Mouse (Mus musculus) CH12.LX (cell line): Measurements from ENCODE around the gene Mrpl48. TPM values are rescaled to one million over a fixed set of nuclear protein-coding genes. Genes with fewer than 3 reads are reported as not detected.
A peak's percentile ranks its signal among the peaks of the same experiment; 100 is the strongest.

Source experiments
- DNase-seq: peaks from one replicate; pipeline ENCODE4 v3.0.0-alpha.2; 2013; ENCODE audit errors: extremely low read depth
- H3K27ac ChIP-seq: 2 replicates; pipeline ENCODE4 v1.5.1; 2012; ENCODE audit warnings: low read depth, mild to moderate bottlenecking, control low read depth, moderate library complexity; ENCODE audit not compliant: insufficient read depth
- H3K27me3 ChIP-seq: replicated peaks from 2 replicates; pipeline ENCODE3; 2012; ENCODE audit warnings: inconsistent platforms
- H3K36me3 ChIP-seq, 2 experiments: replicated peaks in 1 of 2; 2 replicates each; pipeline versions ENCODE3 to v1.6.1; 2012; ENCODE audit warnings: inconsistent platforms in 1 of 2, low read length in 1 of 2, mild to moderate bottlenecking in 1 of 2, mixed read lengths in 1 of 2, moderate library complexity in 1 of 2; ENCODE audit not compliant: control insufficient read depth in 1 of 2, insufficient read depth in 1 of 2
- H3K4me1 ChIP-seq, 2 experiments: 2 replicates each; pipeline ENCODE4 v1.6.1; 2012; ENCODE audit warnings: inconsistent platforms in 1 of 2, moderate library complexity in 1 of 2; ENCODE audit not compliant: insufficient read depth in 2 of 2, control insufficient read depth in 1 of 2
- H3K4me2 ChIP-seq: 2 replicates; pipeline ENCODE4 v1.6.1; 2012; ENCODE audit warnings: low read depth, mild to moderate bottlenecking, control low read depth; ENCODE audit not compliant: poor library complexity, insufficient read depth, severe bottlenecking
- H3K4me3 ChIP-seq, 3 experiments: fragments of 150-350 bp in 1 of 3; sonication (generic) in 1 of 3; replicated peaks in 1 of 3; 2 replicates each; pipeline versions ENCODE3 to v1.5.1; 2011 to 2012; ENCODE audit warnings: low read depth in 2 of 3, low read length in 2 of 3, mild to moderate bottlenecking in 2 of 3, moderate library complexity in 2 of 3, control low read depth in 1 of 3, improper control_type of control experiment in 1 of 3, inconsistent platforms in 1 of 3, mixed read lengths in 1 of 3; ENCODE audit not compliant: poor library complexity in 1 of 3
- H3K79me2 ChIP-seq: replicated peaks from 2 replicates; pipeline ENCODE4 v1.6.1; 2012; ENCODE audit warnings: mild to moderate bottlenecking, moderate library complexity; ENCODE audit not compliant: control insufficient read depth, poor library complexity, insufficient read depth, severe bottlenecking; ENCODE audit errors: extremely low read depth
- H3K9ac ChIP-seq: 2 replicates; pipeline ENCODE4 v1.6.1; 2012; ENCODE audit warnings: low read depth, mild to moderate bottlenecking, control low read depth, moderate library complexity; ENCODE audit not compliant: insufficient read depth
- H3K9me3 ChIP-seq: replicated peaks from 2 replicates; pipeline ENCODE3; 2012; ENCODE audit warnings: low read length, inconsistent platforms, mixed read lengths
- BHLHE40 ChIP-seq: IDR thresholded peaks from 2 replicates; pipeline ENCODE4 v1.6.1; 2011; ENCODE audit warnings: mild to moderate bottlenecking, low read depth, low read length, improper control_type of control experiment
- CTCF ChIP-seq, 2 experiments: IDR thresholded peaks in 1 of 2; conservative IDR thresholded peaks in 1 of 2; 2 replicates each; pipeline ENCODE4 v1.5.1; 2011 to 2012; ENCODE audit warnings: low read depth in 2 of 2, low read length in 2 of 2, improper control_type of control experiment in 1 of 2, inconsistent platforms in 1 of 2, mild to moderate bottlenecking in 1 of 2, moderate library complexity in 1 of 2
- ELF1 ChIP-seq: IDR thresholded peaks from 2 replicates; pipeline ENCODE4 v1.6.1; 2014; ENCODE audit warnings: low read depth, mild to moderate bottlenecking, inconsistent platforms, low read length, improper control_type of control experiment
- GABPA ChIP-seq: IDR thresholded peaks from 2 replicates; pipeline ENCODE4 v1.6.1; 2012; ENCODE audit warnings: low read depth, low read length, improper control_type of control experiment, inconsistent platforms; ENCODE audit not compliant: insufficient replicate concordance
- HCFC1 ChIP-seq: IDR thresholded peaks from 2 replicates; pipeline ENCODE4 v1.6.1; 2012; ENCODE audit warnings: low read depth, mild to moderate bottlenecking, inconsistent platforms, low read length, improper control_type of control experiment
- IRF4 ChIP-seq: IDR thresholded peaks from 2 replicates; pipeline ENCODE4 v1.6.1; 2014; ENCODE audit warnings: low read depth, mild to moderate bottlenecking, inconsistent platforms, low read length, improper control_type of control experiment
- JUN ChIP-seq: IDR thresholded peaks from 2 replicates; pipeline ENCODE4 v1.6.1; 2011; ENCODE audit warnings: low read depth, mild to moderate bottlenecking, low read length, improper control_type of control experiment, moderate library complexity; ENCODE audit not compliant: insufficient read depth
- JUND ChIP-seq: conservative IDR thresholded peaks from 2 replicates; pipeline ENCODE4 v1.6.1; 2011; ENCODE audit warnings: low read depth, low read length, improper control_type of control experiment
- KAT2A ChIP-seq: IDR thresholded peaks from 2 replicates; pipeline ENCODE4 v1.6.1; 2012; ENCODE audit warnings: low read length, improper control_type of control experiment, inconsistent platforms; ENCODE audit not compliant: insufficient replicate concordance
- MAFK ChIP-seq: IDR thresholded peaks from 2 replicates; pipeline ENCODE4 v1.6.1; 2011; ENCODE audit warnings: low read length, improper control_type of control experiment; ENCODE audit not compliant: insufficient replicate concordance
- MAX ChIP-seq: IDR thresholded peaks from 2 replicates; pipeline ENCODE4 v1.6.1; 2011; ENCODE audit warnings: low read length, improper control_type of control experiment
- MAZ ChIP-seq: IDR thresholded peaks from 2 replicates; pipeline ENCODE4 v1.6.1; 2012; ENCODE audit warnings: low read depth, mild to moderate bottlenecking, inconsistent platforms, low read length, improper control_type of control experiment, moderate library complexity
- MXI1 ChIP-seq: IDR thresholded peaks from 2 replicates; pipeline ENCODE4 v1.6.1; 2011; ENCODE audit warnings: mild to moderate bottlenecking, low read depth, low read length, improper control_type of control experiment
- MYC ChIP-seq: IDR thresholded peaks from 2 replicates; pipeline ENCODE4 v1.6.1; 2011; ENCODE audit warnings: low read depth, mild to moderate bottlenecking, improper control_type of control experiment, low read length
- NELFE ChIP-seq: IDR thresholded peaks from 2 replicates; pipeline ENCODE4 v1.6.1; 2011; ENCODE audit warnings: low read depth, low read length, improper control_type of control experiment
- NRF1 ChIP-seq: IDR thresholded peaks from 2 replicates; pipeline ENCODE4 v1.6.1; 2014; ENCODE audit warnings: low read depth, mild to moderate bottlenecking, inconsistent platforms, low read length, improper control_type of control experiment, moderate library complexity
- POLR2A ChIP-seq: IDR thresholded peaks from 2 replicates; pipeline ENCODE4 v1.6.1; 2011; ENCODE audit warnings: low read depth, mild to moderate bottlenecking, improper control_type of control experiment, low read length
- POLR2AphosphoS2 ChIP-seq: IDR thresholded peaks from 2 replicates; pipeline ENCODE4 v1.6.1; 2011; ENCODE audit warnings: low read depth, low read length, improper control_type of control experiment
- RAD21 ChIP-seq: IDR thresholded peaks from 2 replicates; pipeline ENCODE4 v1.6.1; 2011; ENCODE audit warnings: low read depth, mild to moderate bottlenecking, low read length, improper control_type of control experiment, moderate library complexity
- RCOR1 ChIP-seq: conservative IDR thresholded peaks from 2 replicates; pipeline ENCODE4 v1.6.1; 2012; ENCODE audit warnings: low read depth, mild to moderate bottlenecking, inconsistent platforms, low read length, improper control_type of control experiment
- SIN3A ChIP-seq: IDR thresholded peaks from 2 replicates; pipeline ENCODE4 v1.6.1; 2012; ENCODE audit warnings: low read length, improper control_type of control experiment, inconsistent platforms
- SMC3 ChIP-seq: IDR thresholded peaks from 2 replicates; pipeline ENCODE4 v1.6.1; 2011; ENCODE audit warnings: low read depth, low read length, improper control_type of control experiment
- TBP ChIP-seq: conservative IDR thresholded peaks from 2 replicates; pipeline ENCODE4 v1.6.1; 2011; ENCODE audit warnings: low read depth, low read length, improper control_type of control experiment
- TCF12 ChIP-seq: IDR thresholded peaks from 2 replicates; pipeline ENCODE4 v1.6.1; 2014; ENCODE audit warnings: low read depth, mild to moderate bottlenecking, inconsistent platforms, low read length, improper control_type of control experiment
- UBTF ChIP-seq: IDR thresholded peaks from 2 replicates; pipeline ENCODE4 v1.6.1; 2012; ENCODE audit warnings: low read depth, mild to moderate bottlenecking, inconsistent platforms, low read length, improper control_type of control experiment, moderate library complexity
- USF1 ChIP-seq: IDR thresholded peaks from 2 replicates; pipeline ENCODE4 v1.6.1; 2014; ENCODE audit warnings: low read depth, mild to moderate bottlenecking, inconsistent platforms, low read length, improper control_type of control experiment
- USF2 ChIP-seq: conservative IDR thresholded peaks from 2 replicates; pipeline ENCODE4 v1.6.1; 2011; ENCODE audit warnings: low read depth, low read length, improper control_type of control experiment
- ZC3H11A ChIP-seq: IDR thresholded peaks from 2 replicates; pipeline ENCODE4 v1.6.1; 2012; ENCODE audit warnings: low read depth, mild to moderate bottlenecking, inconsistent platforms, low read length, improper control_type of control experiment
- ZKSCAN1 ChIP-seq: IDR thresholded peaks from 2 replicates; pipeline ENCODE4 v1.6.1; 2012; ENCODE audit warnings: low read depth, inconsistent platforms, low read length, improper control_type of control experiment, borderline replicate concordance
- ZMIZ1 ChIP-seq: IDR thresholded peaks from 2 replicates; pipeline ENCODE4 v1.6.1; 2012; ENCODE audit warnings: low read depth, mild to moderate bottlenecking, inconsistent platforms, low read length, improper control_type of control experiment
- ZNF384 ChIP-seq: IDR thresholded peaks from 2 replicates; pipeline ENCODE4 v1.6.1; 2012; ENCODE audit warnings: low read depth, low read length, improper control_type of control experiment, inconsistent platforms
- dilution Hi-C: fragments of 300-500 bp; cut with MboI; formaldehyde crosslinking; loops from 2 replicates; pipeline ENCODE4 v1.14.3; 2020; ENCODE audit warnings: low sequenced_read_pairs; ENCODE audit not compliant: extremely low pct_unique_long_range_greater_than_20kb, extremely low pct_ligation_motif_present
- in situ Hi-C: fragments of 300-500 bp; cut with MboI; formaldehyde crosslinking; loops from 3 replicates; pipeline ENCODE4 v1.14.3; 2019; ENCODE audit warnings: low sequenced_read_pairs, low pct_ligation_motif_present, low pct_unique_long_range_greater_than_20kb, mixed read lengths
- polyA plus RNA-seq: library from polyadenylated mRNA; unstranded; fragments of >175 nt; gene quantifications from 2 replicates; pipeline ENCODE4 v1.2.1, GENCODE M21; 2012; ENCODE audit warnings: low read depth; ENCODE audit not compliant: insufficient read length
- total RNA-seq, 2 experiments: library from RNA; depleted of rRNA; stranded (reverse); fragments of 300-350 nt in 1 of 2; fragments of >200 nt in 1 of 2; gene quantifications; 2 replicates each; pipeline ENCODE4 v1.2.3; 2012 to 2014

The Mrpl48 gene
- total and polyA plus RNA-seq, 3 experiments = 39.1 to 99.4 (median 98.5) TPM

DNA sequence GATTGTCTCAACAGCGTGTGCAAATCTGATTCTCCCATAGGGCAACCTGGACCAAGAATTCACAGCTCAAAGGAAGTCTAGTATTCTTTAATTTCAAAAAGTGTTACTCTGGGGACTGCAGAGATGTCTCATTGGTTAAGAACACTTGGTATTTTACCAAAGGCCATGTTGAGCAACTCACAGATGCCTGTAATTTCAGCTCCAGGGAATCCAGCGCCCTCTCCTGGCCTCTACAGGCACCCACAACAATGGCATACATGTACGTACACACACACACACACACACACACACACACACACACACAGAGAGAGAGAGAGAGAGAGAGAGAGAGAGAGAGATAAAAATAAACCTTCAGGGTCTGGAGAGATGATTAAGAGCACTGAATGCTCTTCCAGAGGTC is 85.9 kb downstream of the Mrpl48 start:
- H3K27ac ChIP-seq = no peak overlapping the region
- TF ChIP-seq MAFK = no peak
- no peak for TF ChIP-seq NRF1
- TF ChIP-seq JUND = no peak
- no peak for TF ChIP-seq SMC3
- TF ChIP-seq POLR2AphosphoS2 = no peak
- no peak for TF ChIP-seq MXI1
- TF ChIP-seq HCFC1 = no peak
- TF ChIP-seq RAD21 = no peak
- no peak for TF ChIP-seq JUN
- no peaks in the 10 kb centered on the region for H3K27me3 ChIP-seq
- H3K4me1 ChIP-seq = peaks cover 3 to 6% of the 10 kb centered on the region in 2 experiments; a peak in 1 of 4 replicates
- H3K36me3 ChIP-seq = no peaks in the 10 kb centered on the region
- DNase-seq = no peak
- H3K9me3 ChIP-seq = no peaks in the 10 kb centered on the region
- in situ Hi-C loops = no loop called here
- dilution Hi-C loops = no loop called here
- no peak overlapping the region for H3K4me2 ChIP-seq
- H3K4me3 ChIP-seq = no peak overlapping the region
- no peaks in the 10 kb centered on the region for H3K79me2 ChIP-seq
- no peak overlapping the region for H3K9ac ChIP-seq

- Histone ChIP-seq H3K4me2 (no peak overlapping the region), H3K36me3 (no peaks in the 10 kb centered on the region), H3K4me3 (no peak overlapping the region), H3K79me2 (no peaks in the 10 kb centered on the region), H3K4me1 (peaks cover 3 to 6% of the 10 kb centered on the region in 2 experiments; a peak in 1 of 4 replicates), H3K9ac (no peak overlapping the region), H3K27me3 (no peaks in the 10 kb centered on the region), H3K27ac (no peak overlapping the region), H3K9me3 (no peaks in the 10 kb centered on the region)
- in situ Hi-C loops = no loop called here
- peak; percentile 77 for DNase-seq
- dilution Hi-C loops = no loop called here
- TF ChIP-seq UBTF (no peak), HCFC1 (no peak), CTCF (conservative IDR thresholded peaks at IDR 0.05 in 1 of 2, IDR thresholded peaks at IDR 0.05 in 1 of 2; ENCODE audit: low read depth in 2 of 2, low read length in 2 of 2) (peak; percentile 51 to 98), BHLHE40 (peak; percentile 23; the same call in 1 of the 2 replicates), POLR2A (no peak), TCF12 (no peak), MXI1 (no peak), ZNF384 (no peak), KAT2A (no peak), JUN (no peak), SMC3 (peak; percentile 94), MAZ (no peak), POLR2AphosphoS2 (no peak), SIN3A (peak; percentile 61; the same call in 1 of the 2 replicates), NELFE (peak; percentile 35; the same call in 1 of the 2 replicates), RCOR1 (no peak), ZKSCAN1 (no peak), TBP (no peak), GABPA (no peak), USF1 (peak; percentile 21; the same call in 1 of the 2 replicates), NRF1 (0 out of 2 replicates have a peak, but pooled peaks have one; percentile 10), USF2 (peak; percentile 46; the same call in 1 of the 2 replicates), MAFK (no peak), ELF1 (no peak), MYC (no peak), MAX (no peak; the same call in 1 of the 2 replicates), ZC3H11A (peak; percentile 73), IRF4 (peak; percentile 36; the same call in 1 of the 2 replicates), ZMIZ1 (no peak)
Measured at GRCm38 (mm10) chr7:100520663-100521285, 87.3 kb downstream of the Mrpl48 start.
